ENCODE assay signal across 4 mouse cellular contexts in the genomic region with DNA sequence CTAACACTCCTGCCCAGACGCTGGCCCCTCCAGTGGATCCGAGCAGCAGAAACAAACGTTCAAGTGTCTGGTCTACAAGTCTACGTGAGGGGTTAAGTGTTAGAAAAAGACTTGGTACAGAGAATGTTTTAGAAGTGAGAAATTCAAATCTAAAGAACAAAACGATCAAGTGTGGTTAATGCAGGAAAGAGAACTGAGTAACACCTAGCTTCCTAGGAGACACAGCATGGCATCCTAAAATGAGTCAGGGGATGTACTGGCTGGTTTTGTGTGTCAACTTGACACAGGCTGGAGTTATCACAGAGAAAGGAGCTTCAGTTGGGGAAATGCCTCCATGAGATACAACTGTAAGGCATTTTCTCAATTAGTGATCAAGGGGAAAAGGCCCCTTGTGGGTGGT. TPM values are rescaled to one million over a fixed set of nuclear protein-coding genes. Genes with fewer than 3 reads are reported as not detected.
"Had no signal": no experiment of that assay in that cellular context is flagged by ENCODE, and none has a peak within 500 bp of the region (broad histone marks: within the 10 kb centered on the region; RNA-seq: fewer than 3 reads in every experiment).

No protein-coding gene starts in this region.

RNA-seq across cellular contexts. Expression of a gene that starts 55.9 kb away (rescaled TPM):
- total RNA-seq: neutrophil, adult 5-6 weeks had no signal
- polyA plus RNA-seq: neural tube, embryonic 13.5 days; neural tube, embryonic 14.5 days; small intestine, adult 2 months had no signal
